Mouse (Mus musculus): ENCODE data around the gene BC035044.
"Not testable (repeated sequence)": the region's sequence is repeated elsewhere in the genome, so short reads cannot be mapped to it uniquely, and the experiment has no call there.

The BC035044 gene

DNA sequence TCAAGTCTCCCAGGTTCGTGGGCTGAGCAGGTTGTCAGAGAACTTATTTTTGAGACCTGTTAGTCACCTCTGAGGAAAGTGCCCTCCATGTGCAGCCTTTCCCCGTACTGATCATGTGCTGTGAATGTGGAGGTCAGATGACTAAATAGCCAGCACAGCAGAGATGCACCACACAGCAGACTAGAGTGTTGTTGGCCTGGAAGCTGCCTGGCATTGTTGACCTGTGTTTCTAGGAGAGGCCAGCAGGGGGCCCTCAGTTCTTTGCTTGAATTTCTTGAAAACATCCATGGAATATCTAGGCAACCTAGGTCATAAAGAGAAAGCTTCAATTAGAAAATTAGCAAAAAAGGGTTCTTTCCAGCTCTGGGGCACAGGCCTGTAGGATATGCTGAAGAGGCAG is 41.0 kb downstream of the BC035044 start:
- DNase-seq: peak; percentile 52

- no peak for DNase-seq
Observed at GRCm38 (mm10) chr6:128847401-128847800, 43.5 kb downstream of the BC035044 start.

GRCm38 (mm10) chr6:128845998-128846542 is 44.9 kb downstream of the BC035044 start:
- no peak for DNase-seq

DNA sequence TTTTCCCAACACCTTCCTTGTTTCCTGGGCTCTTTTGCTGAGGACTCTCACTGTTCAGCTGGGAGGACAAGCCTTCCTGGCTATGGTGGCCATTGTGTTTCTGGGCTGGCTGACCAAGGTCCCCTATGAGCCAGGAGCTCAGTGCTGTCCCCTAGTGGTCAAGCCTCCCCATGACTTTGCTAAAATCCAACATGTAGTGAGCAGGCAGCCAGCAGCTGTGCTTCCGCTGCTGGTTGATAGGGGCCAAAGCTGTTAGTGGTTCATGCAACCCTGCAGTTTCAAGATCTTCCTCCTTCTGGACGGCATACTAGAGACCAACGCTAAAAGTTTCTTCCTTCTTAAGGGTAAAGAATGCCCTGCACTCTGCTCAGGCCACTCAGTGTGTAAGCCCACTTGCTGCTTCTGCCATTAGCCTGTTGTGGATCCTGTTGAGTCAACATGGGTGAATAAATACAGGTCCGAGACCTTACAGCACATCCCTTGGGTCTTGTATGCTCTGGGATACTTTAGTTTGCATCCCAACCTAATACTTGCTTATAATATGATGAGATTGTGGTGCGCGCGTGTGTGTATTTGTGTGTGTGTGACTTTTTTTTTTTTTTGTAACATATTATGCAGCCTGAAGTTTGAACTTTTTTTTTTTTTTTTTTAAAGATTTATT is 45.5 kb downstream of the BC035044 start:
- peak; percentile 86 for DNase-seq

- DNase-seq: no peak
Observed at GRCm38 (mm10) chr6:128844586-128845080, 46.3 kb downstream of the BC035044 start.

DNA sequence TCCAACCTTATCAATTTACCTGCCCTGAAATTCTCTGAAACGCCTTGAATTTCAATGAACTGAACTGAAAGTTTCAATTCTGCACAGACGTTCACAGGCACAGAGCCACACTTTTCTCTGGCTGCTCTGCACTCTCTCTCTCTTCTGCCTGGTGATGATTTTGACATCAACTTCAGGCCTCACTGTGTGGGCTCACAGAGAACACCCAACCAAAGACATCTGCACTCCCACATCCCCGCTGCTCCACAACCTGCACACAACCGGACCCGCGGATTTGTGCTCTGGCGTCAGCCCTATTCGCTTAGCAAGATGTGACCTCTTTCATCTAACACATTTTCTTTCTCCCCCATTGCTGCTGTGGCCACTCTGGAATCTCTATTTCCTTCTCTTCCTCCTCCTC is 46.8 kb downstream of the BC035044 start:
- no peak for DNase-seq

GRCm38 (mm10) chr6:128843479-128843992 is 47.4 kb downstream of the BC035044 start:
- peak; percentile 69 for DNase-seq

DNA sequence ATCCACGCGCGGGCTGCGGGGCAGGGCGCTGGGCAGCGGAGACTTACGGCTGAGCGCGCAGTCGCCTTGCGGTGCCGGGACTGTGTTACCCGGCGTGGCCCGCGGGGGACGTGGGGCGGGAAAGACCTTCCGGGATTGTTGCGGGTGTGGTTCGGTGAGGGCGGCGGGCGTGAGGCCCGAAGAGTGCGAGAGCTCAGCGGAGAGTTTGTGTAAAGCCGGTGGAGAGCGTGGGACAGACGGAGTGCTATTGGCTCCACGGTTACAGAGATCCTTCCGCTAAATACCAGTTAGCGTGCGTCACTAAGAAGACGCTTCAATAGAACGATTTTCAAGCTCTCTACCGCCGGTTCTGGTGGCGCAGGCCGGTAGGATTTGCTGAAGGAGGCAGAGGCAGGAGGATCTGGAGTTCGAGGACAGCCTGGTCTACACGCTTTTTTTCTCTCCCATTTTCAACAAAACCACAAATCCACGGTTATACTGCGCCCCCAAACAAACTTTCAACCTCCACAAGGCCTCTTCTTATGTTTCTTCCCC is 47.9 kb downstream of the BC035044 start:
- peak; percentile 90 for DNase-seq

DNA sequence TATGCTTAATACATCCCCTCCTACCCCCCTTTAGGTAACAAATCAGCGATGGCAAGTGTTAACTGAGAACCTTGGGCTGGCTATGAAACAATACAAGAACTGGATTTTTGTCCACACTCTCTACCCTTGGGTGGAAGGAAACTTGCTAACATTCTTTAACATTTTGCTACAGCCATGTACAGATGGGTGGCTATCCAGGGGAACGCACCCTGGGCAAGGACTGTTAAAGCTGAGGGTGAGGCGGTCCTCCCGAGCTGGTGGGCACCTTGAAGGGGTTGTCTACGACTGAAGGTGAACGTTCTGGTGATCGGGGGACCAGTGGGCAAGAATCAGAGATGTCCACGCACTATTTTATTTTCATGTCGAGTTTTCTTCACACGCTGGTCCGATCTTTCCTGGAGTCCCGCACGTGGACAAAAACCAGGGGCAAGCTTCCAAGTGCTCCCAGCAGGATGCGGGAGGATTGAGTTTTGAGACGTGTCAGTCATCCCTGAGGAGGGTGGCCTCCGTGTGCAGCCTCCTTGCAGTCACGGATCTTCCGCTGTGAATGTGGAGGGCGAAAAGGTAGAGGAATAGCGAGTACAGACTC is 48.5 kb downstream of the BC035044 start:
- DNase-seq: no peak

DNA sequence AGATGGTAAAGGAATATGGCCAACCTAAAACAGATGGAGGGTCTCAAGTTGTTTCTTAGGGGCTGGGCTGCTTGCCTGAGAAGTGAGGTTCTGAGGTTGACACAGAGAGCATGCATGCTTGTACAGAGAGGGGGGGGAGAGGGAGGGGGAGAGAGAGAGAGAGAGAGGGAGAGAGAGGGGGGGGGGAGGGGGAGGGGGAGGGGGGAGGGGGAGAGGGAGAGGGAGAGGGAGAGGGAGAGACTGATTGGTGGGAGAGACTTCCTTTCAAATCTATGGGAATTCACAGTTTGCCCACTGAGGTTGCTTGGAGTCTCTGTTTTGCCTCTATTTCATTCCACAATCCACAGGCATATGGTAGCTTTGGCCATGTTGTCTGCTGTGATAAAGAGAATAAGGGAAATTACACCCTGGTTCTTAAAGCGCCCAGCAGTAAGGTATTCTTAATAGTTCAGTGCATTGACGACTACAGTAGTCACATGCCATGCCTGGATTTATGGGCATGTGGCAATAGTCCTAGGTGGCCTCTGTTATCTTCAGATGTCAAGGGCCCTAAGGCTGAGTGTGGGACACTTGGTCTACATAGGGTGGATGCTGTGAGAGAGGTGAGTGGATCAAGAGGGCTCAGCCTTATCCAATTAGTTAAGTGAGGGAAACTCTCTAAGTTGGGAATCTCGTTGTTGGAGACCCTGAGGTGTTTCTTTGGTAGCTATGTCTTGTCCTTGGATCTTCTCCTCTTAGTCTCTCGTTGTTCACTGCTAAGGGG is 49.4 kb downstream of the BC035044 start:
- no peak for DNase-seq

DNA sequence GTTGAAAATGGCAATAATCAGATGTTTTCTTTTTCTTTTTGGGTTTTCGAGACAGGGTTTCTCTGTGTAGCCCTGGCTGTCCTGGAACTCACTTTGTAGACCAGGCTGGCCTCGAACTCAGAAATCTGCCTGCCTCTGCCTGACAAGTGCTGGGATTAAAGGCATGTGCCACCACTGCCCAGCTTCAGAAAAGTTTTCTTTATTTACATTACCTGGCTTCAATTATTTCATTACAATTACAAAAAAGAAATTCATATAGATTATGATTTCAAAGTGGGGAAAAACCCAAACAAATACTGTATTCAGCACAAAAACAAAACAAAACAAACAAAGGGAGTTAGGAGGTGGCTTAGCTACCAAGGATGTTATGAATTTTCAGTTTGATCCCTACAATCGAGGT is 50.3 kb downstream of the BC035044 start:
- not testable (repeated sequence) for DNase-seq

- no peak for DNase-seq
Observed at GRCm38 (mm10) chr6:128839921-128840320, 51.0 kb downstream of the BC035044 start.

GRCm38 (mm10) chr6:128839266-128839771 is 51.6 kb downstream of the BC035044 start:
- peak; percentile 86 for DNase-seq

DNA sequence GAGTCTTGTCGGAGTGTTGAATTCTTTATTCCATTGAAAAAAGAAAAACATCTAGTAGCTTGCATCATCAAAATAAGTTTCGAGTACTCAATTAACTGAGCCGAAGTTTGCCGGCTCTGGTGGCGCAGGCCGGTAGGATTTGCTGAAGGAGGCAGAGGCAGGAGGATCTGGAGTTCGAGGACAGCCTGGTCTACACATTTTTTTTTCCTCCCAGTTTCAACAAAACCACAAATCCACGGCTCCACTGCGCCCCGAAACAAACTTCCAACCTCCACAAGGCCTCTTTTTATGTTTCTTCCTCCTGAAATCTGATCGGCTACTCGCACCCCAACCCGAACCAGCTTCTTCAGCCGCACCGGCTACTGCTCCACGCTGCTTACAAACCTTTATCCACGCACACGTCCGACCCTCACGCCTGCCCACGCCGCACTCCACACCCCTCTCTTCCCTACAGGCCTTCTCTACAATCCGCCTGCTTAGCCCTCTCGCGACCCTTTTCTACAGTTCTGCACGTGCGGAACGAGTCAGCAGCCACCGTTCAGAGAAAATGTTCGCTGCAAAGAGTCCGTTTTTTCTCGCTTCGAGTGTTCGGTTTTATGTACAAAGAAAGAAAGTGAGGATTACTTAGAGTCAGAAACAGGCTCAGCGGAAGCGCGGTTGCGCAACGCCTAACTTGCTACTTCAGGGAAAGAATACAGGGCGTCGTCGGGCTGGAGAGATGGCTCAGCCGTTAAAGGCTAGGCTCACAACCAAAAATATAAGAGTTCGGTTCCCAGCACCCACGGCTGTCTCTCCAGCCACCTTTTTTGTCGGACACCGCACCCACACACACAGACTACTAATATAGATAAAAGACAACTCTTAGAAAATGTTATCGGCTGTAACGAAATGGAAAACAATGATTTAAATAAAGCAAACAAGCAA is 52.3 kb downstream of the BC035044 start:
- DNase-seq: peak; percentile 88

GRCm38 (mm10) chr6:128837454-128838341 is 53.2 kb downstream of the BC035044 start:
- DNase-seq: no peak

DNA sequence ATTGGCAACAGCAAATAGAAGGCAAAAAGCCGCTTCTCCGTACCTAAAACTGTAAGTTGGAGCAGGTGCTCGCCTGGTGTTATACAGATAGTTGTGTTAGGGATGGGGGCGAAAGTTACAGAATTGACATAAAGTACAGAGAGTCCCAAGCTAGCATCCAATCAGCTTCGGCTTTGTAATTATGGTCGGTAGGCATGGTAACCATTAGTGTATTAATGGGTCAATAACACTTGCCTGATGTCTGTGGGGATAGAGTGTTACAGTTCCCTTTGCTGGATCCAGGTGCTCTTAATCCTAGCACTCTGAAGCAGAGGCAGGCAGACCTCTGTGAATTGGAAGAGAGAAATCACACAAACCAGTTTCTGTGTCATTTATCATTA is 54.0 kb downstream of the BC035044 start:
- DNase-seq: no peak

GRCm38 (mm10) chr6:128836191-128836954 is 54.6 kb downstream of the BC035044 start:
- no peak for DNase-seq

DNA sequence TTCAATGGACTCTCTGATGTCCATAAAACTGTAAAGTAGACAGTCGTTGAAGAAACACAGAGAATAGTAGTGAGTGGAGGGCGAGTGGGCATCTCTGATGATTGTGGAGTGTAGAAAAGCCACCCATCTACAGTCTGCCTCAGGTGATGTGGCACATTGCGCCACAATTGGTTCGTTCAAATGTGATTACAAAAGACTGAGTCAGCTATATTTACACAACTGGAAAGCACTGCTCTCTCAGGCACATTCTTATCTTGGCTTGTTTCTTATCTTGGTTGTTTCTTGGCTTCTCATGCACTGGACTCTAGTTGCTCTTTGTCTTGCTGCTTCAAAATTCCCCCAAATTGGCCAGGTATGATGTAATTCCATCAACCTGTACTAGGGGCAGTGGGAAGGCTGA is 55.4 kb downstream of the BC035044 start:
- DNase-seq: no peak

GRCm38 (mm10) chr6:128833046-128833445 is 57.9 kb downstream of the BC035044 start:
- DNase-seq: no peak

DNA sequence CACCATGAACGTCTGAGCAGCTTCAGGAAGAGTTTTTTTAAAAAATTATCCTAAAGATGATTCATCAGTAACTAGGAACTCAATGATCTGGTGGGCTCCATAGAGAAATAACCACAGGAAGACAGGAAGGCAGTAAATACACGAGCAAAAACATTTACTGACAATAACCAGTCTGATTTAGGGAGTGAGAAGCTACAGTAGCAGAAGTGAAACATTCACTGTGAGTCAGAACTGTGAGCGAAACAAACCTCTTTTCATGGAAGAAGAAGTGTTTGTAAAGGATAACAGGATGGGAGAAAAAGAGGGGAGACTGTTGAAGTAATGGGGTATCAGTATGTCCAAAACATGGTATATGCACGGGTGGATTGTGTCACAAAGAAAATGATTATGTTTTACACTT is 61.1 kb downstream of the BC035044 start:
- no peak for DNase-seq
